Mouse (Mus musculus): ENCODE results near the gene Angpt4.

- TF ChIP-seq CTCF (IDR thresholded peaks at IDR 0.05; ENCODE audit: borderline replicate concordance, insufficient read depth, low read length) (no peak), POLR2A (IDR thresholded peaks at IDR 0.05; ENCODE audit: low read depth, low read length) (no peak)
These were observed 10.2 kb upstream of the Angpt4 start for GRCm38 (mm10) chr2:151900845-151901244.
